Mouse (Mus musculus) embryo, embryonic 9.5 days (tissue): Measurements from ENCODE around the gene Clmn.
"Not testable (repeated sequence)": the region's sequence is repeated elsewhere in the genome, so short reads cannot be mapped to it uniquely, and the experiment has no call there.

Experiments
- DNase-seq: peaks from one replicate; pipeline ENCODE4 v3.0.0-alpha.2; 2017; ENCODE audit errors: extremely low spot score

The Clmn gene

DNA sequence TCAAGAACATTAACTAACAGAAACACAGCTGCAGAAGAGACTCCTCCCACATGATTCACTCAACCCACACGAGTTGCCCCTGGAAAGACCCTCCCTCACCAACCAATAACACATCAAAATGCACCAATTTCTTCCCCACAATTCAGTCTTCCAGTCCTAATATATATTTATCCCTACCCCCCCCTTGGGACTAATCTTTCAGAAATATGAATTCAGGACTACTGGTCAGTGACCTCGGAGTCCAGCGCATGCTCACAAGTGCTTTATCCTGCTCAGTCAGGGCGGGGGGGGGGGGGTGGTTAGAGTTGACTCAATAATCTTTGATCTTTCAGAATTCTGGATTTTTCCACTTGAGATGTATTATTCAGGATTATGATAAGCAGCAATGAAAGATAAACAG is 111.2 kb downstream of the Clmn start:
- DNase-seq, result no peak

DNA sequence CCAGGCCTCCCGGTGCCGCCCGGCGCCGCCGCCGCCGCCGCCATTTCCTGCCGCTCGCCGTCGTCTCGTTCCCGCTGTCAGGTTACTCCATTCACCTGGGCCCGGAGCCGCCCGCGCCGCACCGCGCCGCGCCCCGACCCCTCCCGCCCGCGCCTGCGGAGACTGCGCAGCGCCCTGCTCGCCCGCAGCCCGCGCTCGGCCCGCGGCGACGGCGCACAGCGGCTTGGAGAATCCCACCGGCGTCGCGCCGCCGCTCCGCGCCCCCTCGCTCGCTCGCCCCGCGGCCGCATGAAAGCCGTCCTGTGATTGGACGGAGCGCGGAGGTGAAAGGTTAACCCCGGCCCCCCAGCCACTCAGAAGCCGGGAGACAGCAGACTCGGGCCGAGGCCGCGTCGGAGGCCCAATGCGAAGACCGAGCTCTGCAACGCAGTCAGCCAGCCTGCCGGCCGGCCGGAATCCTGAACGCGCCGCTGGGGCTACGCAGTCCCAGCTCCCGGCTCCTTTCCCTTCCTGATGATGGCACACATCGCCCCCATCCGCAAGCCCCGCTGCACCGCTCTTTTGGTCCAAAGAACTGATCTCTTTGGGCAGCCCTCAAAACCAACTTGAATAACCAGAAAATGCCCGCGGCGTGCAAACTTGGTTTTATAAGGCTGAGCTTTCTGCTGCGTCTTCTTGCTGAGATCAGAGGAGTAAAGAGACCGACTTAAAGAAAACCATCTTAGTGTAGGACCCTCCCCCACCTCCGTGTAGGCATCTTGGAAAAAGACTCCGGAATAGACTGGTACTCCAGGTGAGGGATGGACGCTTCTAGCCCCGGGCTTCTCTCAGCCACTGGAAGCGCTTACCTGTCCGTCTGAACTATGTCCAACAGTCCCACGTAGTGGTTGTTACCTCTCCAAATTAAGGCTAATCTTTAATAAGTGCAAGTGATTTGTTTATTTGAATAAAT is 112.8 kb downstream of the Clmn start, which contains the start of gene Dicer1:
Gene Dicer1, minus strand, starts transcription at position 139 of the 952 bp plus-strand sequence.
- peak; percentile 98 for DNase-seq

- DNase-seq, result peak; percentile 61
Measured at GRCm38 (mm10) chr12:104751331-104751813, 113.5 kb downstream of the Clmn start.

DNA sequence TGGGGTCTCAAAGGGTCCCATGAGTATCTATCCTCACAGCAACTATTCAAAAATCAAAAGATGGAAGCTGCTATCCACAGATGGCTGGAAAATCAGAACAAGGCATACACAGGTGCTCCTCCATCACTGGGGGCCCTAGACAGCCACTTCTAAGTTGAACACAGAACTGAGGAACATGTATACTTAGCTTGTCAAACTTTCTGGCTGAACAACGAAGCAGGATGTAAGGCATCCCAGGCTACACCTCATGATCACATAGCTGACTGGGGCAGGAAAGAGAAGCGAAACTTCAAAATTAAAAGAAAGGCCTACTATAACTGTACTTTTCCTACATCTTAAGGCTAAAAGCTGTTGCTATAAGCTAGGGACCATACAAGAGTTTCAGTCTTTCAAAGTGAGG is 115.9 kb downstream of the Clmn start:
- DNase-seq, result no peak

GRCm38 (mm10) chr12:104747252-104747651 is 117.6 kb downstream of the Clmn start:
- no peak for DNase-seq

DNA sequence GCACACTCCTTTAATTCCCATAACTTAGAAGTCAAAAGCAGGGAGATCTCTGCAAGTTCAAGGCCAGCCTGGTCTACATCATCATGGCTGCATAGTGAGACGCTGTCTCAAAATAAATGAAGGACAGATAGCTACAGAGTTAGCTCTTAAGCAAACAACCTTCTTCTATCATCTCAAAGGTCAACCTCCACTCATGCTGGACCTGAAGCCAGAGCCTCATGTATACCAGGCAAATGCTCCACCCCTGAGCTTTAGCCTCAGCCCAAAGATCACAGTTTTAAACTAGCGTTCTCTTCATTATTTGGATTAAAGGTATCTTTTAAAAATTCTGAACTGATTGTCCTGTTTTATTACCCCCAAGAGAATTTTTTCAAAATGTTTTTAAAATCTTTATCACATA is 118.3 kb downstream of the Clmn start:
- DNase-seq, result no peak

- DNase-seq, result no peak
Measured at GRCm38 (mm10) chr12:104743687-104744086, 121.2 kb downstream of the Clmn start.

GRCm38 (mm10) chr12:104742247-104742646 is 122.6 kb downstream of the Clmn start:
- no peak for DNase-seq

DNA sequence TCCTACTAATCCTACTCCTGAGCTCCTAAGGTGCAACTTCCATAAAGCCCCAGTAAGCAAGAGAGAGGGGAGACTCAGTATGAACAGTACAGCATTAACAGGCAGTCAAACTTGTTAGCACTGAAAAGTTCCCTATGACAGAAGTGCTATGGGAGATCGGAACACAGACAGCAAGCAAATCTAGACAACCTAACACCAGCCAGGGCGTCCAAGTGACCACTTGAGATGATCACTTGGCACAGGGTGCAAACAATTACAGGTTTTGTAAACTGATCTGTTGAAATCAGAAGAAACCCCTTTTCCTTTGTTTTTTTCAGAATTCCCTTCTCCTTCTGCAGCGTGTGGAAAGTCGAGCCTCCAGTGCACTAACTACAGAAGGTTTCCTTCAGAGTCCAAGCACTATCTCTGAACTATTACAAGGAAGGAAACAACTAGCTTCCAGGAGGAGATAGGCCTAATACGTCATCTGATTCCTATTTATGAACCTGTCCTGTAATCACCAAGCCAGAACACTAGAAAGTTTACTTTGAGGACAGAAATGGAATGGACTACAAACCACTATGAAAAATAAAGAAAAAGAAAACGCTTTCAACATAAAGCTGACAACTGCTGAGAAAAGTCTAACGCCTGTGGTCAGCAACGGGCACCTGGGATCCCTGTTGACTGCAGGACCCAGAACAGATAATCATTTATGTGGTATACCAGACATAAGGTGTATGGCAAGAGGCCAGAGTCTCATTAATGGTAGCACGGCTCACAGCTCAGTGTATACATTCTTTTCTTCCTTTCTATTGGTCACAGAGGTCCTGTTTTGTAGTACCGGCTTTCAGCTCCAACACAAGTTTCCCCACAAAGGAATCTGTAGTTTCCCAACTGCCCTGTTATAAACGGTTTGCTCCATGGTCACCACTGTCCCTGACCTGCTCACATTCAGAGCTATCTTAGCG is 123.8 kb downstream of the Clmn start:
- DNase-seq, result no peak

DNA sequence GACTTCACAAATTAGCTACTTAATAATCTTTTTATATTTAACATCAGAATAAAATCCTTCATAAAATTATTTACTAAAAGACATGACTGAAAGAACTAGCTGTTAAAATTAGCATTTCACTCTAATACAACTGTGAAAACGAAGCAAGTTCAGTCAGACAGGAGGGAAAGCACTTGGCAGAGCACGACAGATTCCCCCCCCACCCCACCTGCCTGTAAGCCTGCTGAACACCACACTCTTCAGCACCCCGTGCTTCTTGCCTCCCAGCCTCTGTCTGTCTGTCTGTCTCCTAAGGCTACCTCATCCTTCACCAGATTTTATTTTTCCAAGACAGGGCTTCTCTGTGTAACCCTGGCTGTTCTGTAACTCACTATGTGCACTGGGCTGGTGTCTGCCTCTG is 125.9 kb downstream of the Clmn start:
- no peak for DNase-seq

DNA sequence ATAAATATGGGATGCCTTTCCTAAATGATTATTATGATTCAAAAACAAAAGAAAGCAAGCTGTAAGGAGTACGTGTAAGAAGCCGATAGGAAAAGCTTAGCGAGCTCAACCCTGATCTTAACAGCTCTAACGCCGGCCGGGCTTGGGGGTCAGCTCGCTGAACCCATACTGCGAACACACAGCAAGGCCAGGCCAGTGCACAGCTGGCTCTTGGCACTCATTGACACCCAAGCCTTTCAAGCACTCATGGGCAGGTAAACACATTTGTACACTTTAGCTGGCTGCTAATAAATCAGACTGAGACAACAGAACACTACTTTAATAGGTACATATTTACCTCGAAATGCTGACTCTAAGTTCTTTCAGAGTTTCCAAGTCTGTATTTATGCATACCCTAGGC is 126.4 kb downstream of the Clmn start:
- no peak for DNase-seq

DNA sequence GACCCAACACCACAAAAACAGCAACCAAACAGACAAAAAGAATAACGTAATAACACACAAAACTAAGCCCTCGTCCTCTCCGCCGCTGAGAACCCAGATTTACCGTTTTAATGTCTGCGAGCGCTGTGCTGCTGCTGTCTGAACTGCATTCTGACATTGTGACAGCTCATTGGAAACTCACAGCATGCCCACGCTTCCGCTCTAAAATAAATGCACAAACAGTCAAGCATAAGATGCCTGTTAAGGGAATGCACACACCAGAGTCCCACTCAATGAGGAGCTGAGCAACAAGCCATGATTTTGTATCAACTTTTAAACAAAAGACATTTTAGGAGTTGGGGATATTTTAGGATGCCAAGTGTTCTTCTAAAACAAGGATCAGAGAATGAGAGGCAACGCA is 127.2 kb downstream of the Clmn start:
- no peak for DNase-seq

GRCm38 (mm10) chr12:104735993-104736395 is 128.9 kb downstream of the Clmn start:
- DNase-seq, result peak; percentile 38

GRCm38 (mm10) chr12:104733165-104733564 is 131.7 kb downstream of the Clmn start:
- DNase-seq, result no peak

GRCm38 (mm10) chr12:104731782-104732181 is 133.1 kb downstream of the Clmn start:
- peak; percentile 41 for DNase-seq

DNA sequence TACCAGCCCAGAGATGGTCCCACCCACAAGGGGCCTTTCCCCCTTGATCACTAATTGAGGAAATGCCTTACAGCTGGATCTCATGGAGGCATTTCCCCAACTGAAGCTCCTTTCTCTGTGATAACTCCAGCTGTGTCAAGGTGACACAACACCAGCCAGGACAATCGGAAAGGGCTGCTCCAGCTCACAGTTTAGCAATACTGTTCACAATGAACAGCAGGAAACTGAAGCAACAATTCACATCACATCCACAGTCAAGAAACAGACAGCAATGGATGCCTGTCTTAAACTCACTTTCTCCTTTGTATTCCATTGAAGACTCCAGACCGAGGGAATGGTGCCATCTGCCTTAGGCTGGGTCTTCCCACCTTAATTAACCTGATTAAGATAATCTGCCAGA is 138.4 kb downstream of the Clmn start:
- DNase-seq, result not testable (repeated sequence)

- no peak for DNase-seq
Measured at GRCm38 (mm10) chr12:104722056-104722455, 142.8 kb downstream of the Clmn start.

- DNase-seq, result no peak
Measured at GRCm38 (mm10) chr12:104721011-104721410, 143.9 kb downstream of the Clmn start.

DNA sequence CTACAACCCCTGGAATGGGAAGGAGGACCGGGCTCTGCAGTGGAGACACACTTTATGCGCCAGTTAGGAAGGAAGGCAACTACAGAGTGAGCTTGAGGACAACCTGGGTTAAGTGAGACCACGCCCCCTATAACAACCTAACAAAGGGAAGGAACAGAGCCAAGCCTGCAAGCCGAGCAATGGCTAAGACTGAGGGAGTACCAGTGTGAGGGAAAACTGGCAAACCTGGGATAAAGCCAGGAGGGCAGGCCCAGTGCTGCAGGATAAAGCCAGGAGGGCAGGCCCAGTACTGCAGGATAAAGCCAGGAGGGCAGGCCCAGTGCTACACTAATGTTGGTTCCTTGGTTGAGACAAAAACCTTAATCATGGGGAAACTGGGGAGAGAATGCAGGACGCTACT is 145.9 kb downstream of the Clmn start:
- DNase-seq, result no peak

DNA sequence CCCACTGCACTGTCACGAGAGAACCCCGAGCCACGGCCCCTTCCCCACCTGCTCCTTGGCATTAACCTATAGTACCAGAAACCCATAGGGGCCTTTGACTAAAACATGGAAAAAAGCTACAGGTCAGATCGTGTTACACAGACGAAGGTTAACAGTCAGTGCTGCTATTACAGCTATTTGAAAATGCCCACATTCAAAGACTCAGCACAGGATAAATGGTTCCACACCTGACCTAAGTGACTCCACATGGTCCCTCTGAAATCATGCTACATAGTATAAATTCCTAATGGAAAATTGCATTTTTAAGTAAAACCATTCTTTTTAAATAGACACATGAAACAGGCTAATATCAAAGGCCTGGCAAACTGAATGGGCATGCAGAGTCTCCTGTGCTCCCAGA is 148.5 kb downstream of the Clmn start:
- DNase-seq, result no peak

GRCm38 (mm10) chr12:104715453-104715852 is 149.4 kb downstream of the Clmn start:
- DNase-seq, result no peak
